Mouse (Mus musculus) liver, postnatal 0 days (tissue): Measurements from ENCODE around the gene Ttc39b.

Experiments
- CTCF ChIP-seq: sonication (generic); IDR thresholded peaks from 2 replicates; pipeline ENCODE4 v1.5.1; 2016; ENCODE audit warnings: antibody characterized with exemption, low read depth
- EP300 ChIP-seq: IDR thresholded peaks from 2 replicates; pipeline ENCODE4 v1.6.1; 2016; ENCODE audit warnings: antibody characterized with exemption, low read depth, mild to moderate bottlenecking

DNA sequence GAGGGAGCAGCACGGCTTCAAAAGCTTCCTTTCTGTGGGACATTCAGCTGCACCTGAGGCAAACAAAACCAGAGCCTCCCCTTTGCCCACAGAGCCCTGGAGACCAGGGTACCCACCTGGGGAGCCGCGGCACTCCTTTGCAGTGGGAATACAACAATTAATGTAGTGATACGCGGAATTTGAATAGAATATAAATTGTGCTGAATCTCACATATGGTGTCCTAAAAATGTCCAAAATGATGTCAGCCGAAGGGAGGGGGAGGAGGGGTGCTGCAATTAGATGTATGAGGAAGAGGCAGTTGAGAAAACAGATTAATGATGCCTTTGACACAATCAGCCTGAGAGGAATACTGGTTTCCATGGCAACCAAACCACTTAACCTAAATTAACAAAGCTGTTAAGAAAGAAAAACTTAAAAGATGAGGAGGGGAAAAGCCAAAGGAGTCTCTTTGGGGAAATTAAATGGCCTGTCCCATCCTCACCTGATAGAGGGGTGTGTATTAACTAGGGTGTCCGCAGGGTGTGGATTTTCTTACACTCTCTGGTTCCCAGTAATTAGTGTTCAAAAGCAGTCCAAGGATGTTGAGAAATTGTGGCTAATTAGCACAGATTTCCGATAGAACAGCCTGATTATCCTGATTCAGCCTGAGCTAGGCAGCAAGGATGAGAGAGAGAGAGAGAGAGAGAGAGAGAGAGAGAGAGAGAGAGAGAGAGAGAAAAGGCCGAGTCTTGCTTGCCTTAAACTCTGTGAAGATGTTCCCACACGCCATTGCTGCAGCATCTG is 117.1 kb downstream of the Ttc39b start:
- TF ChIP-seq CTCF (no peak), EP300 (no peak)
